Mouse (Mus musculus) midbrain, embryonic 12.5 days (tissue): ENCODE data around the gene Nedd4. TPM values are rescaled to one million over a fixed set of nuclear protein-coding genes. Genes with fewer than 3 reads are reported as not detected.
A peak's percentile ranks its signal among the peaks of the same experiment; 100 is the strongest.
"Not testable (repeated sequence)": the region's sequence is repeated elsewhere in the genome, so short reads cannot be mapped to it uniquely, and the experiment has no call there.

Experiments used
- ATAC-seq: fragments of 200-750 bp; cut with Nextera tagmentation; 2 replicates; pipeline ENCODE4 v1.8.0; 2017; ENCODE audit warnings: low read depth, moderate TSS enrichment, moderate library complexity; ENCODE audit not compliant: low FRiP score
- H3K27ac ChIP-seq: fragments of 300-500 bp; sonication (generic); replicated peaks from 2 replicates; pipeline ENCODE4 v1.5.1; 2016; ENCODE audit warnings: mild to moderate bottlenecking
- H3K27me3 ChIP-seq: fragments of 300-500 bp; sonication (generic); 2 replicates; pipeline ENCODE4 v1.6.1; 2016; ENCODE audit warnings: mild to moderate bottlenecking
- H3K36me3 ChIP-seq: fragments of 300-500 bp; sonication (generic); 2 replicates; pipeline ENCODE4 v1.6.1; 2016
- H3K4me1 ChIP-seq: fragments of 300-500 bp; sonication (generic); 2 replicates; pipeline ENCODE4 v1.6.1; 2016
- H3K4me2 ChIP-seq: fragments of 300-500 bp; sonication (generic); replicated peaks from 2 replicates; pipeline ENCODE4 v1.6.1; 2016; ENCODE audit warnings: mild to moderate bottlenecking, moderate library complexity
- H3K4me3 ChIP-seq: fragments of 300-500 bp; sonication (generic); 2 replicates; pipeline ENCODE4 v1.5.1; 2016; ENCODE audit warnings: mild to moderate bottlenecking
- H3K9ac ChIP-seq: fragments of 300-500 bp; sonication (generic); replicated peaks from 2 replicates; pipeline ENCODE4 v1.6.1; 2016; ENCODE audit warnings: mild to moderate bottlenecking, moderate library complexity
- H3K9me3 ChIP-seq: fragments of 300-500 bp; sonication (generic); 2 replicates; pipeline ENCODE4 v1.6.1; 2016; ENCODE audit warnings: mild to moderate bottlenecking
- WGBS: fragments of 180-500 bp; shearing (Covaris S2); methylation state at CpG from one replicate; pipeline ENCODE4 v1.1.7; 2016; 5-methylcytosine and 5-hydroxymethylcytosine counted together
- polyA plus RNA-seq: library from polyadenylated mRNA; unstranded; fragments of >200 nt; fragmentation: Nextera tagmentation; extraction: Ambion mirVana; gene quantifications from 2 replicates; pipeline ENCODE4 v1.2.1, GENCODE M21; 2016

Gene Nedd4
- polyA plus RNA-seq, 1 experiment from 2014 or later: 737 TPM

DNA sequence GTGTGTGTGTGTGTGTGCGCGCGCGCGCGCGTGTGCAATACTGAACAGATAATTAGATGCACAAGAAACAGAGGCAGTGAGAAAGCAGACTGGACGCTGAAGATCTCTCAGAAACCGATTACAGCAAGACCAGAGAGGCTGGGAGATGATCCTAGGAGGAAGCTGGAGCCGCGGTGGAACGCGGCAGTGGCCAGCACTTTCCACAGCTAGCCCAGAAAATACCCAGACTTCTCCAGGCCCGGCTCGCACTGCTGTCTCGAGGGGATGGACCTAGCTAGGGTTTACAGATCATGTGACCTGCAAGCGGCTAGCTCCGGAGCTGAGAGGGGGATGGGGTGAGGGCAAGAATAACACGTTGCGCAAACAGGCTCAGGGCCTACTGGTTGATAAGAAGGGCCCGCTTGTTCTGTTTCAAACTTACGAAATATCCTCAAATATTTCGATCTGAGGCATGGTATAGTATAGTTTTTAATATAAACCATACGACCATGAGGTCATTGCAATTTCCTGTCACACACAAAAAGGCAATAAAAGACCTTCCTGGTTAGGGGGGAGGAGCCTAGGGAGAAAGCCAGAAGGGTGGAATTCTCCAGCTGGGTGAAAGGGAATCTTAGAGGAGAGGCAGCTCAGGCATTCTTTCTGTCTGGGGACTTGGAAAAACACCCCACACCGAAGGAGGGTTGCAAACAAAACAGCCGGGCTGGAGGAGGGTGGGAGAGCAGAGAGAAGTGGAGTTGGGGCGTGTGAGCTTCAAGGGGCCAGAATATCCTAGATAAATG, 22.1 kb upstream of the Nedd4 start:
- Histone ChIP-seq H3K9me3 (no peaks in the 10 kb centered on the region), H3K4me3 (peak overlapping the region; percentile 38), H3K4me2 (peak overlapping the region; percentile 60), H3K27me3 (no peaks in the 10 kb centered on the region), H3K27ac (peak overlapping the region; percentile 99), H3K4me1 (peaks cover 38% of the 10 kb centered on the region), H3K9ac (peak overlapping the region; percentile 59), H3K36me3 (no peaks in the 10 kb centered on the region)
- WGBS: 1% methylated on average over 27 of the region's 27 CpGs
- ATAC-seq: peak; percentile 97

DNA sequence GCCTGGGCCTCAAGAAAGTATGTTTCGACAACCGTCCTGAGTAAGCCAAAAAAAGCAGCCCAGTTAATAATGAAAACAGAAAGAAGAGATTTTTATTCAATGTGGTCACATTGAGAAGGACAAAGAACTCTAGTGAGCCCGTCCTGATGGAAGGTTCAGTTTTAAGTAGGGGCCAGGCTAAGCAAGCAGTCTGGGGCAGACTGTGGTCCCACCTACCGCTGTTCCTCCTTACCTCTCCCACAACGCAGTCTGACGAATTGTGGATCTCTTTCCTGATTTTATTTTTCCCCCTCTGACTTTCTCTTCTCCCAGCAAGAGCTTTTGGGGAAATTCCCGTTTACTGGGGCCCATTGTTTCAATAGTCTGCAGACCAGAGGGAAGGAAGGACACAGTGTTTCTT, 21.5 kb upstream of the Nedd4 start:
- H3K36me3 ChIP-seq: no peaks in the 10 kb centered on the region
- H3K4me3 ChIP-seq: no peak overlapping the region
- peak overlapping the region; percentile 99 for H3K27ac ChIP-seq
- peak overlapping the region; percentile 17; the same call in 1 of the 2 replicates for H3K9ac ChIP-seq
- 9% methylated on average over 7 of the region's 7 CpGs for WGBS
- H3K4me2 ChIP-seq: peak overlapping the region; percentile 60
- no peak for ATAC-seq
- no peaks in the 10 kb centered on the region for H3K27me3 ChIP-seq
- H3K9me3 ChIP-seq: no peaks in the 10 kb centered on the region
- peaks cover 38% of the 10 kb centered on the region for H3K4me1 ChIP-seq

DNA sequence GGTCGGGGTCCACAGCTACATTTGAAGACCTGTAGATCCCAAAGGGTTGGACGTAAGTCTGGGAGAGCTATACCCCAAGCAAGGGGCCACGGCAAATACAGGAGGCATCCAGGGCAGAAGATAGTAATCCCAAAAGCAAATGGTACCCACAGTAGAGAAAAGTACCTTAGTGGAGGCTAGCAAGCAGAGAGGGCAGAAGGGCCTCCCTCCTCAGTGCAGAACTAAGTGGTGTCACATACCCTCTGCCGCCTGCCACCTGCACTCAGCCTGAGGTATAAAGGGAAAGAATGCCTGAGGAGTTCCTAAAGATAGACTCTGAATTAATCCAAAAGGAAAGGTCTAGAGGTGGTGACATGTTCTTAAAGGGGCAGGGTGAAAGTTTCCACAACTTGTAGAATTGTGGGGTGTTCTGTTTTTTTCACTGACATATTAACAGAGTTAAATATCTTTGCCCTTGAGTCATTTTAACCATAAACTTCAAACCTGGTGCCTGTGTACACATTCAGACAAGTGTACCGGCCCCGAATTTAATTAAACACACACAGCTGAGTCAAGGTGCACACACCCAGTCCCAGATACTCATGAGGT, 21.0 kb upstream of the Nedd4 start:
- no peak overlapping the region for H3K4me3 ChIP-seq
- H3K36me3 ChIP-seq: no peaks in the 10 kb centered on the region
- H3K9ac ChIP-seq: no peak overlapping the region
- H3K4me2 ChIP-seq: no peak overlapping the region
- no peaks in the 10 kb centered on the region for H3K9me3 ChIP-seq
- peaks cover 38% of the 10 kb centered on the region for H3K4me1 ChIP-seq
- 58% methylated on average over 6 of the region's 6 CpGs for WGBS
- H3K27me3 ChIP-seq: no peaks in the 10 kb centered on the region
- ATAC-seq: no peak
- peak overlapping the region; percentile 99 for H3K27ac ChIP-seq

DNA sequence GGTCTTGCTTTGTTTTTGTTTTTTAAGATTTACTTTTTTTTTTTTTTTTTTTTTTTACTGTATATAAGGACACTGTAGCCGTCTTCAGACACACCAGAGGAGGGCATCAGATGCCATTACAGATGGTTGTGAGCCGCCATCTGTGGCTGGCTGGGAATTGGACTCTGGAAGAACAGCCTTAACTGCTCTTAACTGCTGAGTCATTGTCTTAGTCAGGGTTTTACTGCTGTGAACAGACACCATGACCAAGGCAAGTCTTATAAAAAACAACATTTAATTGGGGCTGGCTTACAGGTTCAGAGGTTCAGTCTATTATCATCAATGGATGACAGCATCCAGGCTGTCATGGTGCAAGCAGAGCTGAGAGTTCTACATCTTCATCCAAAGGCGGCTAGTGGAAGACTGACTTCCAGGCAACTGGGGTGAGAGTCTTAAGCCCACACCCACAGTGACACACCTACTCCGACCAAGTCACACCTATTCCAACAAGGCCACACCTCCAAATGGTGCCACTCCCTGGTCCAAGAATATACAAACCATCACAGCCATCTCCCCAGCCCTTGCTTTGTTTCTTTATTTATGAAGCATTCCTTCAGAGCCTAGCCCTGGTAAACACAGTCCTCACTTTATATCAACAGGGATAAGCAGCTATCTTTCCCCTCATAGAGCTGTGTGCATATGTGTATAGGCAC, 19.2 kb upstream of the Nedd4 start:
- peaks cover 38% of the 10 kb centered on the region for H3K4me1 ChIP-seq
- WGBS: 90% methylated on average over 4 of the region's 4 CpGs
- H3K27me3 ChIP-seq, H3K9ac ChIP-seq, H3K36me3 ChIP-seq, ATAC-seq, H3K9me3 ChIP-seq, H3K4me3 ChIP-seq, H3K27ac ChIP-seq, H3K4me2 ChIP-seq: not testable (repeated sequence)

DNA sequence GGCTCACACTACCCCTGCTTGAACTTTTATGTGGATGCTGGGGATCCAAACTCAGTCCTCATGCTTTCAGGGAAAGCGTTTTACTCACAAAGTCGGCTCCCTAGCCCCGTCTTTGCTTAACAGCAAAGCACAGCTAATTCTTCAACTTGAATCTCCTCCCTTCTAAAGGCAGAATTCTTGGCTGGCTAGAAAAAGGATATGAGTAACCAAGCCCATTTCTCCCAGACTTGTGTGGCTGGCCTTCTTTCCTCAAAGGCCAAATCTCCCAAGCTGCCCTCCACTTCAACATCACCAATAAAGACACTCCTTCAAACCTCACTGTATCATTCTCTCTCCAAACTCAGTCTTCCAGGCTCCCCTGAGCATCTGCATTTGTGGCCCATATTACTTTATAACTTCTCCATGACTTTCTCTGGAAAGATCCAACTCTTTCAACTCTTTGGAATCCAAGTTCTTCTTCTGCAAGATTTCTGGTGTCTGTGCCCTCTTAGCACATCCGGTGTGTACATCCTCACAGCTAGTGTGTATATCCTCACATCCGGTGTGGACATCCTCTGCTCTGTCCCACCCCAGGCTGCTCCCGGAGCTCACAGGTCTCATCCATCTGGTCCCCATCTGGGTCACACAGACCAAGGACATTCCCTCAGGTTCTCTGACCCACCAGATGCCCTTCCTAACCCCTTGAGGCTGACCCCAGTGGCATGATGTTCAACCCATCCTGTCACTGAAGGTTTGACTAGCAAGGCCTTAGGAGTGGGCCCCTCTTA, 18.3 kb upstream of the Nedd4 start:
- H3K4me1 ChIP-seq: peaks cover 35% of the 10 kb centered on the region
- H3K36me3 ChIP-seq: no peaks in the 10 kb centered on the region
- no peak overlapping the region for H3K4me2 ChIP-seq
- no peak overlapping the region for H3K9ac ChIP-seq
- no peaks in the 10 kb centered on the region for H3K27me3 ChIP-seq
- ATAC-seq: no peak
- WGBS: 84% methylated on average over 6 of the region's 6 CpGs
- H3K27ac ChIP-seq: peak overlapping the region; percentile 44
- no peak overlapping the region for H3K4me3 ChIP-seq
- H3K9me3 ChIP-seq: no peaks in the 10 kb centered on the region

DNA sequence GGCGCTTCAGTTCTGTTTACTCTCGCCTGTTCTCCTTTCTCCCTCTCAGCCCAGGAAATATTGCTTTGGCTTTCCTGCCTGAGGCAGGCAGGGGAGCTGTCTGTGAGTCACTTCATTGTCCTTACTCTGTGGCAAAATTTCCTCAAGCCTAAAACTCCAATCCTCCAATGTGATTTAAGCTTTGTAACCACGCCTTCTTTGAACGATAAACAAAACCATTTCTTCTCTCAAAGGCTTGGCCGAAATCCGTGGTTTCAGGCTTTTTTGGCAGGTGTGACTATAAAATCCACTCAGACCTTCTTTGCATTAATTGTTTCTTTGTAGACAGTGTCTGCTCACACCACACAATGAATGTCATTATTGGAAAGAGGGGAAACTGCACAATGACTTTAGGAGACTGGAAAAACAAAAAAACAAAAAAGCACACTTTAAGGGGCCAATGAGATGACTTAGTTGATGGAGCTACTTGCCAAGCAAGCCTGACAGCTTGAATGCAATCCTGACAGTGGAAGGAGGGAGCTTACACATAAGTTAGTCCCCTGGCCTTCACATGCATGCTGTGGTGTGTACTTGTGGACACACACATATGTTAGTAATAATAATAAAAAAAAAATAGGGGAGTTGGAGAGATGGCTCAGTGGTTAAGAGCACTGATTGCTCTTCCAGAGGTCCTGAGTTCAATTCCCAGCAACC, 17.6 kb upstream of the Nedd4 start:
- whole genome bisulfite sequencing: 43% methylated on average over 6 of the region's 6 CpGs
- H3K36me3 ChIP-seq: no peaks in the 10 kb centered on the region
- H3K9me3 ChIP-seq: no peaks in the 10 kb centered on the region
- H3K27ac ChIP-seq: peak overlapping the region; percentile 44
- H3K4me1 ChIP-seq: peaks cover 29% of the 10 kb centered on the region
- H3K9ac ChIP-seq: no peak overlapping the region
- H3K27me3 ChIP-seq: no peaks in the 10 kb centered on the region
- no peak overlapping the region for H3K4me2 ChIP-seq
- no peak overlapping the region for H3K4me3 ChIP-seq
- no peak for ATAC-seq

DNA sequence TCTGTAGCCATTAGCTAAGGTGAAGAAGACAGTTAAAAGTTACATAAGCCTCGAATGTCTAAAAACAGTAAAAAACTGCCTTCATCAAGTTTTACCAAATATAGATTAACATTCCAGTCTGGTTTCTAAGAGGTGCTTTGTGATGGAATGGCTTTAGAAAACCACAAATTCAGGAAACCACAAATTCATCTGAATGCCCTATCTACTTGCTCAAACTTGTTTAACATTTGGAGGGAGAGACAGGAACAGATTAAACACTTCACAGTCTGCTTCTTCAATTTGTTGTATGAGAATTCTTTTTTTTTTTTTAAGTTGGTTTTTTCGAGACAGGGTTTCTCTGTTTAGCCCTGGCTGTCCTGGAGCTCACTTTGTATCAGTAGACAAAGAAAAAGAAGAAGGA, 12.4 kb upstream of the Nedd4 start:
- WGBS: 75% methylated on average over 2 of the region's 2 CpGs
- Histone ChIP-seq H3K9me3 (no peaks in the 10 kb centered on the region), H3K4me1 (peaks cover 12% of the 10 kb centered on the region), H3K4me3 (no peak overlapping the region), H3K27me3 (no peaks in the 10 kb centered on the region), H3K9ac (no peak overlapping the region), H3K27ac (no peak overlapping the region), H3K36me3 (no peaks in the 10 kb centered on the region), H3K4me2 (no peak overlapping the region)
- no peak for ATAC-seq

DNA sequence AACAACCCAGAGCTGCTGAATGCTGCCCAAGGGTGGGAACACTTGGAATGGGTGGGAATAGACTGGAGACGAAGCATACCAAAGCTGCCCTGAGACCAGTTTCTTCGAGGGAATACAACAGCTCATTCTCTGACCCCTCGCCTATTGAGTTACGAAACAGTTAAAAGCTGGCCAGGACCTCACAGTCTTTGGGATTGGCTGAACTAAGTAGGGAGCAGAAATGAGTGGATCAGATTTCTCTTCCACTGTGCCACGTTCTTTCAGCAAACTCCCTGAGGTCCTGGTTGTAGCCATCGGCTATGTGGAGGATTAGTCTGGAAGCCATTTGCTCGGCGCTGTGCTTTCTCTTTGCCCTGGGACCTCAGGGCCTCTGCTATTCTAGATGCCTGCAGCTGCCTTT, 9.2 kb upstream of the Nedd4 start:
- Histone ChIP-seq H3K36me3 (no peaks in the 10 kb centered on the region), H3K9me3 (no peaks in the 10 kb centered on the region), H3K27me3 (no peaks in the 10 kb centered on the region), H3K27ac (peak overlapping the region; percentile 56; the same call in 1 of the 2 replicates), H3K9ac (no peak overlapping the region), H3K4me1 (peaks cover 21% of the 10 kb centered on the region), H3K4me3 (no peak overlapping the region), H3K4me2 (no peak overlapping the region)
- peak; percentile 72 for ATAC-seq
- WGBS: 19% methylated on average over 8 of the region's 8 CpGs

DNA sequence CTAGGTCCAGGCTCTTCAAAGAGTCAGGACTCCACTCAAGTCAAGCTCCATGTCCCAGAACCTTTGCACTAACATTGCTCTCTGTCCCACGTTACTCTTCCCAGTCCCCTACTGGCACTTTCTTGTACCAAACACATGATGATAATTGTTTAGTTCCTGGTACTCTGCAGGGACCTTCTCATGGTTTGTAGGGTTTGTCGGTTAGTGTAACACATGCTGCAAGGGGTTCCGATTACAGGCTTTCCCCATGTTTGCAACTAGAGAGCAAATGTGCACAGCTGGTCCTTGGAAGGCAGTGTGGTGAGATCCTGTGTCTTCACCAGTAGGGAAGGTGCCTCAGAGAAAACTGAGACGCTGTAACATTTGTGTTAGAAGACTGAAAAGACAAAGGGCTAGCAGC, 8.6 kb upstream of the Nedd4 start:
- peaks cover 21% of the 10 kb centered on the region for H3K4me1 ChIP-seq
- 60% methylated on average over 4 of the region's 4 CpGs for WGBS
- no peaks in the 10 kb centered on the region for H3K9me3 ChIP-seq
- H3K27ac ChIP-seq: peak overlapping the region; percentile 56; the same call in 1 of the 2 replicates
- no peak overlapping the region for H3K4me3 ChIP-seq
- H3K9ac ChIP-seq: no peak overlapping the region
- ATAC-seq: no peak
- no peak overlapping the region for H3K4me2 ChIP-seq
- no peaks in the 10 kb centered on the region for H3K36me3 ChIP-seq
- H3K27me3 ChIP-seq: no peaks in the 10 kb centered on the region

DNA sequence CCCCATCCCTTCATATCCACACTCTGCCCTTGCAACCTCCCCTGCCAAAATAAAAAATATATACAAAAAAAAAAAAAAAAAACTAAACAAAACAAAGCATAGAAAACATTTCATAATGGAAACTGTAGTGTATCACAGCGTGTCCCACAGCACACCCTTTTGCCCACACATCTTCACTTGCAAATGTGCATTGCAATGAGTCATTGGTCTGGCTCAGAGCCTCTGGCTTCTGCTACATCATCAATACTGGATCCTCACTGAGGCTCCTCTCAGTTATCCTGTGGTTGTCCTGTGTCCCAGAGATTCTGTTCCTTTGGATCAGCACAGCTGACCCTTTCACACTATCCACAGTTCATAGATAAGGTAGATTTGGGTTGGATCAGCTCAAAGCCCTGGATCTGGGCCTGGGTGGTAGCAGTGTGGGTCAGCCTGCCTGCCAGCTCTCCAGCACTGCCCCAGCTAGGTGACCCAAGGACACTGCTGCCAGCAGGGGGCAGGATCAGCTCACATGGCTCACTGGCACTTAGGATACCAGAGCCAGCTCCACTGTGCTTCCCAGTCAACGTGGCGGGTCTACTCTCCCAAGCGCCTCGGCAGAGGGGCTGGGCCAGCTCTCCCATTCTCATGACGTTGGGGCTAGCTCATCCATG, 7.4 kb upstream of the Nedd4 start:
- Histone ChIP-seq H3K36me3 (no peaks in the 10 kb centered on the region), H3K4me3 (no peak overlapping the region), H3K4me1 (peaks cover 21% of the 10 kb centered on the region), H3K27me3 (no peaks in the 10 kb centered on the region), H3K27ac (no peak overlapping the region), H3K4me2 (no peak overlapping the region), H3K9ac (no peak overlapping the region), H3K9me3 (no peaks in the 10 kb centered on the region)
- WGBS: 54% methylated on average over 6 of the region's 6 CpGs
- ATAC-seq: peak; percentile 68

DNA sequence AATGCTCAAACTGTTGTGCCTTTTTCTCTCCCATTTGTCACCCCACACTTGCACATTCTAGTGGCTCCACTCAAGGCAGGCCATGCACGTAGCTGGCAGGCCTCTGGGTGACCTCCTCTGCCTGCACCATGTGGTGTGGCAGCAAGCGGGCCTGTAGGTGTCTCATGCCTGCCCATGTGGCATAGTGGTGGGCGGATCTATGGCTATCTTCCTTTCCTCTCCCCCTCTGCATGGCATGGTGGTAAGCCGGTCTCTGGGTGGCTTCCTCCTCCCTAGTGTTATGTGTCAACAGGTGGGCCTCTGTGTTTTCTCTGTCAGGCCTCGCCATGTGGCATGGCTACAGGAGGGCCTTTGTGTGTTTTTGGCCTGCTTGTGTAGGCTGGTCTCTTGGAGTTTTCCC, 6.5 kb upstream of the Nedd4 start:
- no peak overlapping the region for H3K4me2 ChIP-seq
- no peaks in the 10 kb centered on the region for H3K36me3 ChIP-seq
- H3K4me1 ChIP-seq: peaks cover 21% of the 10 kb centered on the region
- H3K9ac ChIP-seq: no peak overlapping the region
- H3K4me3 ChIP-seq: no peak overlapping the region
- no peaks in the 10 kb centered on the region for H3K9me3 ChIP-seq
- no peaks in the 10 kb centered on the region for H3K27me3 ChIP-seq
- ATAC-seq: no peak
- whole genome bisulfite sequencing: 71% methylated on average over 5 of the region's 5 CpGs
- H3K27ac ChIP-seq: no peak overlapping the region
